Mouse (Mus musculus) MEL (cell line): ENCODE results near the gene Izumo4. TPM values are rescaled to one million over a fixed set of nuclear protein-coding genes. Genes with fewer than 3 reads are reported as not detected.

Experiments used
- DNase-seq: peaks from one replicate; pipeline ENCODE4 v3.0.0; 2011; ENCODE audit warnings: low read depth, low spot score
- H3K27ac ChIP-seq: 2 replicates; pipeline ENCODE4 v1.5.1; 2012; ENCODE audit warnings: low read depth, mild to moderate bottlenecking, control low read depth, low read length, moderate library complexity; ENCODE audit not compliant: control insufficient read depth
- H3K27me3 ChIP-seq, 2 experiments: fragments of 150-350 bp in 1 of 2; sonication (generic) in 1 of 2; 2 replicates each; pipeline ENCODE4 v1.6.1; 2012; ENCODE audit warnings: low read length in 2 of 2, mild to moderate bottlenecking in 2 of 2, improper control_type of control experiment in 1 of 2, moderate library complexity in 1 of 2; ENCODE audit not compliant: insufficient read depth in 2 of 2, control insufficient read depth in 1 of 2
- H3K36me3 ChIP-seq, 2 experiments: 2 replicates each; pipeline ENCODE4 v1.6.1; 2012 to 2014; ENCODE audit warnings: low read length in 2 of 2, improper control_type of control experiment in 1 of 2, inconsistent platforms in 1 of 2, mild to moderate bottlenecking in 1 of 2; ENCODE audit not compliant: insufficient read depth in 2 of 2, control insufficient read depth in 1 of 2
- H3K4me1 ChIP-seq, 2 experiments: fragments of 150-350 bp in 1 of 2; sonication (generic) in 1 of 2; 2 replicates each; pipeline ENCODE4 v1.6.1; 2012; ENCODE audit warnings: low read length in 2 of 2, improper control_type of control experiment in 1 of 2, mild to moderate bottlenecking in 1 of 2; ENCODE audit not compliant: insufficient read depth in 2 of 2, control insufficient read depth in 1 of 2
- H3K4me3 ChIP-seq, 2 experiments: fragments of 150-350 bp in 1 of 2; sonication (generic) in 1 of 2; 2 replicates each; pipeline ENCODE4 v1.5.1; 2012; ENCODE audit warnings: low read depth in 2 of 2, low read length in 2 of 2, mild to moderate bottlenecking in 2 of 2, moderate library complexity in 2 of 2, control low read depth in 1 of 2, improper control_type of control experiment in 1 of 2; ENCODE audit not compliant: control insufficient read depth in 1 of 2, insufficient read depth in 1 of 2
- H3K79me2 ChIP-seq: 2 replicates; pipeline ENCODE4 v1.6.1; 2012; ENCODE audit warnings: mild to moderate bottlenecking, low read length, moderate library complexity; ENCODE audit not compliant: control insufficient read depth, poor library complexity, insufficient read depth
- H3K9ac ChIP-seq: 2 replicates; pipeline ENCODE4 v1.6.1; 2012; ENCODE audit warnings: low read depth, mild to moderate bottlenecking, control low read depth, low read length, moderate library complexity; ENCODE audit not compliant: control insufficient read depth, poor library complexity, severe bottlenecking
- H3K9me3 ChIP-seq: fragments of 150-350 bp; sonication (generic); replicated peaks from 2 replicates; pipeline ENCODE4 v1.6.1; 2012; ENCODE audit warnings: mild to moderate bottlenecking, low read length, improper control_type of control experiment, moderate library complexity; ENCODE audit not compliant: insufficient read depth
- CHD1 ChIP-seq: IDR thresholded peaks from 2 replicates; pipeline ENCODE4 v1.6.1; 2012; ENCODE audit warnings: low read depth, mild to moderate bottlenecking, inconsistent platforms, low read length, improper control_type of control experiment
- CTCF ChIP-seq, 3 experiments: IDR thresholded peaks in 2 of 3; conservative IDR thresholded peaks in 1 of 3; 2 replicates each; pipeline ENCODE4 v1.5.1; 2011 to 2012; ENCODE audit warnings: low read length in 3 of 3, low read depth in 2 of 3, mild to moderate bottlenecking in 2 of 3, improper control_type of control experiment in 1 of 3, inconsistent platforms in 1 of 3, mixed read lengths in 1 of 3, moderate library complexity in 1 of 3; ENCODE audit not compliant: control insufficient read depth in 1 of 3, insufficient read depth in 1 of 3, poor library complexity in 1 of 3, severe bottlenecking in 1 of 3
- ELF1 ChIP-seq: IDR thresholded peaks from 2 replicates; pipeline ENCODE4 v1.6.1; 2014; ENCODE audit warnings: low read depth, mild to moderate bottlenecking, inconsistent platforms, low read length, improper control_type of control experiment, moderate library complexity
- ETS1 ChIP-seq: IDR thresholded peaks from 2 replicates; pipeline ENCODE4 v1.6.1; 2012; ENCODE audit warnings: low read depth, mild to moderate bottlenecking, inconsistent platforms, low read length, improper control_type of control experiment, moderate library complexity
- HCFC1 ChIP-seq: IDR thresholded peaks from 2 replicates; pipeline ENCODE4 v1.6.1; 2012; ENCODE audit warnings: low read depth, mild to moderate bottlenecking, inconsistent platforms, low read length, improper control_type of control experiment, moderate library complexity
- MAX ChIP-seq: IDR thresholded peaks from 2 replicates; pipeline ENCODE4 v1.6.1; 2011; ENCODE audit warnings: low read length, improper control_type of control experiment
- MAZ ChIP-seq: IDR thresholded peaks from 2 replicates; pipeline ENCODE4 v1.6.1; 2012; ENCODE audit warnings: low read depth, mild to moderate bottlenecking, inconsistent platforms, low read length, improper control_type of control experiment
- MEF2A ChIP-seq: IDR thresholded peaks from 2 replicates; pipeline ENCODE4 v1.6.1; 2014; ENCODE audit warnings: low read depth, mild to moderate bottlenecking, inconsistent platforms, low read length, improper control_type of control experiment; ENCODE audit not compliant: poor library complexity, insufficient replicate concordance, severe bottlenecking; ENCODE audit errors: extremely low read depth
- MXI1 ChIP-seq: IDR thresholded peaks from 2 replicates; pipeline ENCODE4 v1.6.1; 2011; ENCODE audit warnings: mild to moderate bottlenecking, low read depth, low read length, improper control_type of control experiment
- MYC ChIP-seq: IDR thresholded peaks from 2 replicates; pipeline ENCODE4 v1.6.1; 2011; ENCODE audit warnings: low read depth, mild to moderate bottlenecking, low read length, improper control_type of control experiment, moderate library complexity
- NELFE ChIP-seq: IDR thresholded peaks from 2 replicates; pipeline ENCODE4 v1.6.1; 2011; ENCODE audit warnings: low read depth, low read length, improper control_type of control experiment
- NRF1 ChIP-seq: IDR thresholded peaks from 2 replicates; pipeline ENCODE4 v1.6.1; 2014; ENCODE audit warnings: low read depth, mild to moderate bottlenecking, inconsistent platforms, low read length, improper control_type of control experiment, moderate library complexity; ENCODE audit not compliant: poor library complexity, insufficient read depth, severe bottlenecking
- POLR2A ChIP-seq, 2 experiments: IDR thresholded peaks; 2 replicates each; pipeline ENCODE4 v1.6.1; 2011 to 2012; ENCODE audit warnings: low read length in 2 of 2, mild to moderate bottlenecking in 2 of 2, control low read depth in 1 of 2, improper control_type of control experiment in 1 of 2, low read depth in 1 of 2, moderate library complexity in 1 of 2; ENCODE audit not compliant: control insufficient read depth in 1 of 2, insufficient read depth in 1 of 2, poor library complexity in 1 of 2
- POLR2AphosphoS2 ChIP-seq: IDR thresholded peaks from 2 replicates; pipeline ENCODE4 v1.6.1; 2011; ENCODE audit warnings: low read length, improper control_type of control experiment
- SIN3A ChIP-seq: IDR thresholded peaks from 2 replicates; pipeline ENCODE4 v1.6.1; 2012; ENCODE audit warnings: low read length, improper control_type of control experiment, inconsistent platforms
- TCF12 ChIP-seq: IDR thresholded peaks from 2 replicates; pipeline ENCODE4 v1.6.1; 2014; ENCODE audit warnings: low read depth, mild to moderate bottlenecking, inconsistent platforms, low read length, improper control_type of control experiment, moderate library complexity
- UBTF ChIP-seq: IDR thresholded peaks from 2 replicates; pipeline ENCODE4 v1.6.1; 2012; ENCODE audit warnings: low read depth, mild to moderate bottlenecking, inconsistent platforms, low read length, improper control_type of control experiment, moderate library complexity, borderline replicate concordance; ENCODE audit not compliant: insufficient read depth
- USF1 ChIP-seq: IDR thresholded peaks from 2 replicates; pipeline ENCODE4 v1.6.1; 2014; ENCODE audit warnings: low read depth, mild to moderate bottlenecking, inconsistent platforms, low read length, improper control_type of control experiment, moderate library complexity
- ZC3H11A ChIP-seq: IDR thresholded peaks from 2 replicates; pipeline ENCODE4 v1.6.1; 2012; ENCODE audit warnings: low read depth, mild to moderate bottlenecking, inconsistent platforms, low read length, improper control_type of control experiment
- ZMIZ1 ChIP-seq: IDR thresholded peaks from 2 replicates; pipeline ENCODE4 v1.6.1; 2012; ENCODE audit warnings: low read depth, mild to moderate bottlenecking, inconsistent platforms, low read length, improper control_type of control experiment, moderate library complexity
- ZNF384 ChIP-seq: IDR thresholded peaks from 2 replicates; pipeline ENCODE4 v1.6.1; 2012; ENCODE audit warnings: low read depth, mild to moderate bottlenecking, inconsistent platforms, low read length, improper control_type of control experiment
- polyA plus RNA-seq, 2 experiments: library from polyadenylated mRNA; stranded (reverse) in 1 of 2; unstranded in 1 of 2; fragments of >175 nt in 1 of 2; fragments of >200 nt in 1 of 2; gene quantifications; 2 replicates each; pipeline versions ENCODE4 v1.2.1 to v1.2.4; 2012; ENCODE audit warnings: low replicate concordance in 2 of 2, low read depth in 1 of 2; ENCODE audit not compliant: insufficient read length in 2 of 2, insufficient read depth in 1 of 2, missing spikeins in 1 of 2
- total RNA-seq: library from RNA; depleted of rRNA; stranded (reverse); fragments of 300-350 nt; gene quantifications from 2 replicates; pipeline ENCODE4 v1.2.3, GENCODE M21; 2012; rRNA removed

Izumo4 gene
- total RNA-seq (1.0 and 1.5 TPM in 2 replicates), polyA plus RNA-seq (1 to 10 TPM in 1 of 2 experiments, not detected in 1; 3.8 TPM)

- H3K4me1 ChIP-seq: peaks cover 22 to 39% of the 10 kb centered on the region in 2 experiments
- no peaks in the 10 kb centered on the region for H3K9me3 ChIP-seq
- H3K27me3 ChIP-seq: no peaks in the 10 kb centered on the region
- H3K79me2 ChIP-seq: peaks cover 4% of the 10 kb centered on the region
- peaks cover 0 to 24% of the 10 kb centered on the region in 2 experiments; a peak in 2 of 4 replicates for H3K36me3 ChIP-seq
- peak within 1 kb of the TSS; percentile 75 for H3K27ac ChIP-seq
- peak; percentile 99 for DNase-seq
- H3K9ac ChIP-seq: peak within 1 kb of the TSS; percentile 79
- peak within 1 kb of the TSS; percentile 83 to 95 for H3K4me3 ChIP-seq
- TF ChIP-seq ZC3H11A (no peak), POLR2A (IDR thresholded peaks at IDR 0.05; ENCODE audit: control insufficient read depth in 1 of 2, insufficient read depth in 1 of 2, low read depth in 1 of 2, low read length in 2 of 2, poor library complexity in 1 of 2) (peak; percentile 44 to 64; a peak in 2 of 4 replicates), POLR2AphosphoS2 (no peak), CHD1 (no peak), ZMIZ1 (0 out of 2 replicates have a peak, but pooled peaks have one; percentile 37), HCFC1 (peak; percentile 53), SIN3A (peak; percentile 83), ETS1 (peak; percentile 33; the same call in 1 of the 2 replicates), NRF1 (peak; percentile 100; the same call in 1 of the 2 replicates), MAZ (no peak; the same call in 1 of the 2 replicates), USF1 (peak; percentile 56; the same call in 1 of the 2 replicates), MEF2A (no peak), CTCF (IDR thresholded peaks at IDR 0.05 in 2 of 3, conservative IDR thresholded peaks at IDR 0.05 in 1 of 3; ENCODE audit: control insufficient read depth in 1 of 3, insufficient read depth in 1 of 3, low read depth in 2 of 3, low read length in 3 of 3, poor library complexity in 1 of 3, severe bottlenecking in 1 of 3) (no peak), TCF12 (0 out of 2 replicates have a peak, but pooled peaks have one; percentile 30), ZNF384 (peak; percentile 85; the same call in 1 of the 2 replicates), MYC (peak; percentile 21; the same call in 1 of the 2 replicates), MXI1 (peak; percentile 81), NELFE (peak; percentile 56; the same call in 1 of the 2 replicates), MAX (peak; percentile 30; the same call in 1 of the 2 replicates), ELF1 (peak; percentile 63), UBTF (0 out of 2 replicates have a peak, but pooled peaks have one; percentile 54)
Measured at GRCm38 (mm10) chr10:80701721-80702535, at the start of gene Izumo4, which contains the start of gene Mob3a. Izumo4 (plus strand) TSS chr10:80702184. Mob3a (minus strand) TSS chr10:80701977.
